Mouse (Mus musculus) thymus, adult 2 months (tissue): ENCODE measurements around the gene Mrps16. TPM values are rescaled to one million over a fixed set of nuclear protein-coding genes. Genes with fewer than 3 reads are reported as not detected.

Experiments used
- DNase-seq: peaks from one replicate; pipeline ENCODE4 v3.0.0; 2021
- H3K27ac ChIP-seq: fragments of 200-500 bp; 2 replicates; pipeline ENCODE4 v1.5.1; 2012; ENCODE audit warnings: low read length, control low read depth; ENCODE audit not compliant: control insufficient read depth, insufficient read depth
- H3K27me3 ChIP-seq: fragments of 200-500 bp; 2 replicates; pipeline ENCODE4 v1.6.1; 2012; ENCODE audit warnings: mild to moderate bottlenecking, low read length, moderate library complexity, mixed read lengths; ENCODE audit not compliant: control insufficient read depth, insufficient read depth
- H3K36me3 ChIP-seq: fragments of 200-500 bp; 2 replicates; pipeline ENCODE4 v1.6.1; 2012; ENCODE audit warnings: mild to moderate bottlenecking, low read length, moderate library complexity; ENCODE audit not compliant: control insufficient read depth, insufficient read depth
- H3K4me1 ChIP-seq: fragments of 200-500 bp; replicated peaks from 2 replicates; pipeline ENCODE4 v1.6.1; 2012; ENCODE audit warnings: low read length; ENCODE audit not compliant: control insufficient read depth, insufficient read depth
- H3K4me3 ChIP-seq: fragments of 200-500 bp; 2 replicates; pipeline ENCODE4 v1.5.1; 2012; ENCODE audit warnings: mild to moderate bottlenecking, low read length, control low read depth, moderate library complexity; ENCODE audit not compliant: control insufficient read depth, insufficient read depth
- CTCF ChIP-seq: fragments of 200-500 bp; IDR thresholded peaks from 2 replicates; pipeline ENCODE4 v1.5.1; 2012; ENCODE audit warnings: mild to moderate bottlenecking, control low read depth, low read length, moderate library complexity, borderline replicate concordance; ENCODE audit not compliant: control insufficient read depth, poor library complexity, insufficient read depth; ENCODE audit errors: extremely low read depth
- POLR2A ChIP-seq: fragments of 200-500 bp; IDR thresholded peaks from 2 replicates; pipeline ENCODE4 v1.6.1; 2012; ENCODE audit warnings: mild to moderate bottlenecking, low read length, control low read depth, moderate library complexity; ENCODE audit not compliant: control insufficient read depth, poor library complexity, insufficient read depth; ENCODE audit errors: extremely low read depth
- WGBS: fragments of 180-500 bp; shearing (Covaris S2); methylation state at CpG from one replicate; pipeline ENCODE4 v1.1.7; 2018; 5-methylcytosine and 5-hydroxymethylcytosine counted together
- polyA plus RNA-seq: library from polyadenylated mRNA; depleted of rRNA; stranded (reverse); fragments of >200 nt; gene quantifications from 2 replicates; pipeline ENCODE4 v1.2.3, GENCODE M21; 2012; rRNA removed

Gene Mrps16
- polyA plus RNA-seq, 1 experiment: 56.3 TPM

- TF ChIP-seq POLR2A: no peak
- TF ChIP-seq CTCF: no peak
Measured at GRCm38 (mm10) chr14:20340866-20341265, 52.6 kb downstream of the Mrps16 start.

DNA sequence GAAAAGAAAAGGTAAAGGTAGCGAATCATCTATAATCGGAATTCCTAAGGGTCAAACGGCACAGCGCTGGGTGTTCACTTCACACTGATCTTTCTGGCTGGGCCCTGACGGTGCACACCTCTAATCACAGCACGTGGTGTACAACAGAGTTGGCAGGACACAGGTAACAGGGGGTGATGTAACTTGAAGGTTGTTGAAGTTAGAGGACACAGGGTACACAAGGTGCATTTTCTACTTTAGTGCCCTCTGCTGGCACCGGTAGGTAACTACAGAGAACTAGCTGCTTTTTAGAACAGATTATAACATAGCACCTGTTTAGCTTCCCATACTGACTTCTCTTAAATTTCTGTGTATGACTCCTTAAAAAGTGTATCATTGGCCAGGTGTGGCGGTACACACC, 53.3 kb downstream of the Mrps16 start:
- TF ChIP-seq CTCF (peak; percentile 34; the same call in 1 of the 2 replicates), POLR2A (no peak)
- peak; percentile 46 for DNase-seq
- Histone ChIP-seq H3K4me3 (no peak overlapping the region), H3K4me1 (no peaks in the 10 kb centered on the region), H3K36me3 (peaks cover 52% of the 10 kb centered on the region), H3K27me3 (no peaks in the 10 kb centered on the region), H3K27ac (no peak overlapping the region)
- 91% methylated on average over 8 of the region's 8 CpGs for WGBS

More at GRCm38 (mm10) chr14:20340866-20341265, 52.6 kb downstream of the Mrps16 start:
- Histone ChIP-seq H3K27ac (no peak overlapping the region), H3K27me3 (no peaks in the 10 kb centered on the region; the same call in 1 of the 2 replicates), H3K4me3 (no peak overlapping the region), H3K36me3 (peaks cover 45% of the 10 kb centered on the region), H3K4me1 (no peaks in the 10 kb centered on the region)
- WGBS: 86% methylated on average over 7 of the region's 7 CpGs
- DNase-seq: no peak

- WGBS: 98% methylated on average over 5 of the region's 5 CpGs
- no peaks in the 10 kb centered on the region for H3K4me1 ChIP-seq
- DNase-seq: no peak
- H3K27ac ChIP-seq: no peak overlapping the region
- H3K27me3 ChIP-seq: no peaks in the 10 kb centered on the region
- no peak for TF ChIP-seq CTCF
- no peak for TF ChIP-seq POLR2A
- H3K4me3 ChIP-seq: no peak overlapping the region
- peaks cover 53% of the 10 kb centered on the region for H3K36me3 ChIP-seq
Measured at GRCm38 (mm10) chr14:20339415-20339814, 54.0 kb downstream of the Mrps16 start.

Other genes with a start within 250 kb of the Mrps16 start
- gene Kcnk5, start 211.8 kb downstream of the Mrps16 start, polyA plus RNA-seq: 6.1 and 6.7 TPM in 2 replicates
- 0.40 and 0.43 TPM in 2 replicates for gene Kcnk16, start 124.4 kb downstream of the Mrps16 start, polyA plus RNA-seq
- 14.8 and 20.7 TPM in 2 replicates for gene Nudt13, start 98.9 kb downstream of the Mrps16 start, polyA plus RNA-seq
- gene Ecd, start 45.5 kb downstream of the Mrps16 start, polyA plus RNA-seq: 24.5 and 29.9 TPM in 2 replicates
- 28.4 and 34.5 TPM in 2 replicates for gene Fam149b, start 45.5 kb downstream of the Mrps16 start, polyA plus RNA-seq
- gene Dnajc9, start 4.7 kb downstream of the Mrps16 start, polyA plus RNA-seq: 73.8 and 94.8 TPM in 2 replicates
- 0.06 TPM in 1 of 2 replicates, not detected in the other for gene Cfap70, start 58.6 kb upstream of the Mrps16 start, polyA plus RNA-seq
- 82.2 and 91.8 TPM in 2 replicates for gene Anxa7, start 86.5 kb upstream of the Mrps16 start, polyA plus RNA-seq
- gene Mss51, start 103.3 kb upstream of the Mrps16 start, polyA plus RNA-seq: 2.9 and 3.9 TPM in 2 replicates
- gene Ppp3cb, start 152.9 kb upstream of the Mrps16 start, polyA plus RNA-seq: 26.1 and 29.1 TPM in 2 replicates
- gene Usp54, start 247.4 kb upstream of the Mrps16 start, polyA plus RNA-seq: 3.2 and 3.9 TPM in 2 replicates